Mouse (Mus musculus): ENCODE measurements around the gene Ogfod3. TPM values are rescaled to one million over a fixed set of nuclear protein-coding genes. Genes with fewer than 3 reads are reported as not detected.

The Ogfod3 gene
- total and polyA plus RNA-seq, 2 experiments from 2014 or later: 8.9 to 25.2 TPM

- H3K27me3 ChIP-seq (ENCODE audit: insufficient read depth, low read length): no peaks in the 10 kb centered on the region
- peak overlapping the region; percentile 68; the same call in 1 of the 2 replicates for H3K4me3 ChIP-seq (ENCODE audit: low read depth, low read length)
- H3K9me3 ChIP-seq (ENCODE audit: low read length): no peaks in the 10 kb centered on the region
- H3K27ac ChIP-seq (ENCODE audit: low read depth, low read length): peak overlapping the region; percentile 80
- H3K4me2 ChIP-seq (ENCODE audit: low read depth, low read length, poor library complexity, severe bottlenecking): peak overlapping the region; percentile 50; the same call in 1 of the 2 replicates
- H3K9ac ChIP-seq (replicated peaks; ENCODE audit: low read length, poor library complexity, severe bottlenecking): no peak overlapping the region
- ATAC-seq (ENCODE audit: low FRiP score) (no peak), DNase-seq (ENCODE audit: low spot score) (peak; percentile 31)
- H3K36me3 ChIP-seq (ENCODE audit: insufficient read depth, low read length): peaks cover 3% of the 10 kb centered on the region; the same call in 1 of the 2 replicates
- TF ChIP-seq CTCF (IDR thresholded peaks at IDR 0.05): peak; percentile 67
- peaks cover 8% of the 10 kb centered on the region; the same call in 1 of the 2 replicates for H3K4me1 ChIP-seq (ENCODE audit: insufficient read depth, low read length)
- 21% methylated on average over 9 of the region's 9 CpGs for WGBS
These were observed 31.1 kb upstream of the Ogfod3 start for GRCm38 (mm10) chr11:121235475-121236238.

- H3K27me3 ChIP-seq (ENCODE audit: insufficient read depth, low read length): no peaks in the 10 kb centered on the region
- WGBS: 30% methylated on average over 4 of the region's 4 CpGs
- peaks cover 11% of the 10 kb centered on the region for H3K4me1 ChIP-seq (ENCODE audit: insufficient read depth, low read length)
- DNase-seq (ENCODE audit: low spot score) (no peak), ATAC-seq (ENCODE audit: low FRiP score) (no peak)
- no peaks in the 10 kb centered on the region for H3K9me3 ChIP-seq (ENCODE audit: low read length)
- H3K4me3 ChIP-seq (ENCODE audit: low read depth, low read length): no peak overlapping the region
- no peaks in the 10 kb centered on the region for H3K36me3 ChIP-seq (ENCODE audit: insufficient read depth, low read length)
- H3K9ac ChIP-seq (replicated peaks; ENCODE audit: low read length, poor library complexity, severe bottlenecking): no peak overlapping the region
- TF ChIP-seq CTCF (IDR thresholded peaks at IDR 0.05): no peak
- H3K4me2 ChIP-seq (ENCODE audit: low read depth, low read length, poor library complexity, severe bottlenecking): no peak overlapping the region
- no peak overlapping the region for H3K27ac ChIP-seq (ENCODE audit: low read depth, low read length)
These were observed 28.2 kb upstream of the Ogfod3 start for GRCm38 (mm10) chr11:121232706-121233105.

- H3K9ac ChIP-seq (replicated peaks; ENCODE audit: low read length, poor library complexity, severe bottlenecking): no peak overlapping the region
- DNase-seq (ENCODE audit: low spot score) (peak; percentile 22), ATAC-seq (ENCODE audit: low FRiP score) (no peak)
- no peak for TF ChIP-seq CTCF (IDR thresholded peaks at IDR 0.05)
- no peak overlapping the region for H3K4me3 ChIP-seq (ENCODE audit: low read depth, low read length)
- H3K4me1 ChIP-seq (ENCODE audit: insufficient read depth, low read length): peaks cover 12% of the 10 kb centered on the region
- peaks cover 4% of the 10 kb centered on the region; the same call in 1 of the 2 replicates for H3K36me3 ChIP-seq (ENCODE audit: insufficient read depth, low read length)
- WGBS: 44% methylated on average over 4 of the region's 4 CpGs
- no peaks in the 10 kb centered on the region for H3K27me3 ChIP-seq (ENCODE audit: insufficient read depth, low read length)
- no peak overlapping the region for H3K27ac ChIP-seq (ENCODE audit: low read depth, low read length)
- no peaks in the 10 kb centered on the region for H3K9me3 ChIP-seq (ENCODE audit: low read length)
- no peak overlapping the region for H3K4me2 ChIP-seq (ENCODE audit: low read depth, low read length, poor library complexity, severe bottlenecking)
These were observed 27.2 kb upstream of the Ogfod3 start for GRCm38 (mm10) chr11:121231628-121232291.

- no peak overlapping the region for H3K4me3 ChIP-seq (ENCODE audit: low read depth, low read length)
- no peak for TF ChIP-seq CTCF (IDR thresholded peaks at IDR 0.05)
- H3K4me2 ChIP-seq (ENCODE audit: low read depth, low read length, poor library complexity, severe bottlenecking): no peak overlapping the region
- no peaks in the 10 kb centered on the region for H3K9me3 ChIP-seq (ENCODE audit: low read length)
- 77% methylated on average over 4 of the region's 4 CpGs for WGBS
- H3K27ac ChIP-seq (ENCODE audit: low read depth, low read length): no peak overlapping the region
- H3K4me1 ChIP-seq (ENCODE audit: insufficient read depth, low read length): peaks cover 9% of the 10 kb centered on the region
- no peaks in the 10 kb centered on the region for H3K27me3 ChIP-seq (ENCODE audit: insufficient read depth, low read length)
- peaks cover 5% of the 10 kb centered on the region; the same call in 1 of the 2 replicates for H3K36me3 ChIP-seq (ENCODE audit: insufficient read depth, low read length)
- DNase-seq (ENCODE audit: low spot score) (no peak), ATAC-seq (ENCODE audit: low FRiP score) (no peak)
- H3K9ac ChIP-seq (replicated peaks; ENCODE audit: low read length, poor library complexity, severe bottlenecking): no peak overlapping the region
These were observed 26.7 kb upstream of the Ogfod3 start for GRCm38 (mm10) chr11:121231191-121231590.

- Histone ChIP-seq H3K36me3 (ENCODE audit: insufficient read depth, low read length) (peaks cover 22% of the 10 kb centered on the region), H3K4me2 (ENCODE audit: low read depth, low read length, poor library complexity, severe bottlenecking) (peak within 1 kb of the TSS; percentile 68), H3K9me3 (ENCODE audit: low read length) (no peaks in the 10 kb centered on the region), H3K4me3 (ENCODE audit: low read depth, low read length) (peak within 1 kb of the TSS; percentile 68), H3K27ac (ENCODE audit: low read depth, low read length) (peak within 1 kb of the TSS; percentile 62), H3K9ac (replicated peaks; ENCODE audit: low read length, poor library complexity, severe bottlenecking) (peak within 1 kb of the TSS; percentile 59), H3K4me1 (ENCODE audit: insufficient read depth, low read length) (peaks cover 8% of the 10 kb centered on the region), H3K27me3 (ENCODE audit: insufficient read depth, low read length) (no peaks in the 10 kb centered on the region)
- ATAC-seq (ENCODE audit: low FRiP score) (peak; percentile 83), DNase-seq (ENCODE audit: low spot score) (peak; percentile 78)
- peak; percentile 29; the same call in 1 of the 2 replicates for TF ChIP-seq CTCF (IDR thresholded peaks at IDR 0.05)
- WGBS: under 1% methylated on average over 23 of the region's 23 CpGs
These were observed 24.5 kb upstream of the Ogfod3 start, which contains the start of gene Cybc1 for GRCm38 (mm10) chr11:121229018-121229439. Gene Cybc1, minus strand, starts transcription at chr11:121229322.
